Mouse (Mus musculus) layer of hippocampus, postnatal 10 days (tissue): ENCODE results near the gene Cyp11a1. TPM values are rescaled to one million over a fixed set of nuclear protein-coding genes. Genes with fewer than 3 reads are reported as not detected.

Experiments used
- DNase-seq, 2 experiments: peaks; one replicate each; pipeline ENCODE4 v3.0.0; 2021; ENCODE audit warnings: low spot score in 2 of 2
- total RNA-seq, 2 experiments: library from RNA; stranded (reverse); gene quantifications; 2 replicates each; pipeline ENCODE4 v1.2.3; 2021

Gene Cyp11a1
- total RNA-seq, 2 experiments from 2014 or later: 1.2 to 1.9 TPM

DNA sequence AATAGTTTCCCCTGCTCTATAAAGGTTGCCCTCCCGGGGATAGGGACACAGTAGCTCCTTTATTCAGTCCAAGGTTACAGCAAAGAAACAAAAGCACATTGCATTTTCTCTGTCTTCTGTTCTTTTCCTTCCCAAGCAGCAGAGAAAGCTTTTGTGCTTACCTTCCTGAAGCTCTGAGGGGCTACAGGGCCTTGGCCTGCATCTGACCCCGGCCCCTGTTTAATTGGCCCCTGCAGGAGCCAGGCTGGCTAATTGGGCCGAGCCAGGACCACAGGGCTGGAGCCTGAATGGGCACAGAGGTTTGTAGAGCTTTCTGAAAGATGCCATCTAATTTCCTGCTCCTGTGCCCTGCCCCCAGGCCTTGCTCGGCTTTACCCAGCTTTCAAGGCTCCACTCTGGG lies 34.8 kb downstream of the Cyp11a1 start:
- no peak for DNase-seq

DNA sequence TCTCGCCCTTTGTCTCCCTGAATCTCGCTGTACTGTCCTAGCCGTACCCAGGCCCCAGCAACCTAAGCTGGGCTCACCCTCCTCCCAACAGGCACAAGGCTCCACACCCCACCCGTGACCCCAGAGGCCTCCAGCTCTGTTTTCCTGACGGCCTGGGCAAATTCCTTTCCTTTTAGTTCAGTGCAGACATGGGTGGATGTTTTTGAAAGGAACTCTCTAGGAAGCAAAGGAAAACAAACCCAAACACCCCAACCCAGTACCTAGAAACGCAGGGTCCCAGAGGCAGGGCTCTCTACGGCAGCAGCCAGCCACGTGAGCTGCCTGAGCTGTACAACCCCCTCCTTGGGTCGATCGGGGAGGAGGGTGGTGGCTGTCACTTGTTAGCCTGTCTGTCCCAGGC lies 36.2 kb downstream of the Cyp11a1 start:
- no peak for DNase-seq

DNA sequence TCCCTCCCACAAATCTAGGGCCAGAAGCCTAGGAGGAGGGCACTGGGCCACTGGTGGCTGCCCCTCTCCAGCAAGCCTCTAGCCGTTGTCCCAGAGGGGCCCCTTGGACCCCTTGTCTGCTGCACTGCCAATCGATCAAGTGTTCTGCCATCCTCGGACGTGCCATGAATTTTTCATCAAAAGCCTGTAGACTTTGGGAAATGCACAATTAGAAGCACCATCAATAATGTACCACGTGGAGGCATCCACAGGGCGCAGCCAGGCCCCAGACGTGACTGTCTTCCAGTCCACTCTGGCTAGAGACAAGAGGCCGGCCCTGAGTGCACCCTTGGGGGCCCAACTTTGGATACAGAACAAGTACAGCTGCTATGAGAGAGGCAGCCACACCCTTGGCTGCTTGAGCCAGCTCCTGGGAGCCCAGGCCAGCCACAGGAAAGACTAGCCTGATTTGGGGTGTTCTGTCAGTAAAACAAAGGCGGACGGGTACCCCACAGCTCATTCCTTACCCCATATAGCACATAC lies 37.3 kb downstream of the Cyp11a1 start:
- DNase-seq: no peak

DNA sequence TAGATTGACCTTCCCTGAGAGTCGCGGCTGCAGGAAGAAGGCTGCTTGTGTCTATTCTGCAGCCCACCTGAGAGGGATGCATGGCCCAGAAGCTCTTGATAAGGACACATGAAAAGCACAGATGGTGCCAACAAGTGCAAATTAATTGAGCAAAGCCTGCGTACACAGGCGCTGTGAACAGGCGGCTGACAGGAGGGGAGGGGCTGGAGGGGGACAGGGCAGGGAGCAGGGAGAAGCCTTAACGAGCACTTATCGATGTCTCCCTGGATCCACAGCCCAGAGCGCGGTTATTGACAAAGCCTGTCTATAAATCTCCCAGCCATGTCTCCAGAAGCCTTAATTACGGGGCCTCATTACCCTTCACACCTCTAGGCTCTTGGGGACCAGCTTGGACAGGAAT lies 38.6 kb downstream of the Cyp11a1 start:
- DNase-seq: no peak

DNA sequence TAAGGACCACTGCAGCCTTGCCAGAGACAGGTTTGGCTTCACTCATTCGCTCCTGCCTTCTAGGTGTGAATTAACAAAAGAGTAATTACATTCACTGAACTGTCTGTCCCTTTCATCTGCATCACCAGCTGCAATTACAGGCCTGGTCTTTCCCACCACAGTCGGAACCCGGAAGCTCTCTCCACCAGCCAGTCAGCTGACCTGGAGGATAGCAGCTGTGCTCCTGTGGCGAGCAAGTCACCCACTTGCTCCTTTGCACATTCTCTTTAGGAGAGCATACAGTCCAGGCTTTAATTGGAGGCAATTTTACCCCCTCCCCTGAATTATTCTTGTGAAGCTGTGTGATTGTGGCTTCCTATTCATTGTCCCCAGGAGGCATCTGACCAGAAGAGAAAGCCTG lies 39.4 kb downstream of the Cyp11a1 start:
- DNase-seq: no peak

DNA sequence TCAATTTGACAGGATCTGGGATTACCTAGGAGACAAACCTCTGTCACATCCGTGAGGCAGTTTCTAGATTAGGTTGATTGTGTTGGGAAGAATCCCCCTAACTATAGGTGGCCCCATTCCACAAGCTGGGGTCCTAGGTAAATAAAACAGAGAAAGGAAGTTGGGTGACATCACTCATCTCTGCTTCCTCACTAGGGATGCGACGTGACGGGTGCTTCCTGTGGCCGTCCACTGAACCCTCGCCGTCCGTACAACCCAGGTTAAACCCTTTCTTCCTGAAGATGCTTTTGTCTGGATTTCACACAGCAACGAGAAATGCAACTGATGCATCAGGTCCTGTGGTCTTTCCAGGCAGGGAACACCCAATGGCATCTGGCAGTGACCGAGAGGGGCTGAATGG lies 40.9 kb downstream of the Cyp11a1 start:
- DNase-seq: no peak

DNA sequence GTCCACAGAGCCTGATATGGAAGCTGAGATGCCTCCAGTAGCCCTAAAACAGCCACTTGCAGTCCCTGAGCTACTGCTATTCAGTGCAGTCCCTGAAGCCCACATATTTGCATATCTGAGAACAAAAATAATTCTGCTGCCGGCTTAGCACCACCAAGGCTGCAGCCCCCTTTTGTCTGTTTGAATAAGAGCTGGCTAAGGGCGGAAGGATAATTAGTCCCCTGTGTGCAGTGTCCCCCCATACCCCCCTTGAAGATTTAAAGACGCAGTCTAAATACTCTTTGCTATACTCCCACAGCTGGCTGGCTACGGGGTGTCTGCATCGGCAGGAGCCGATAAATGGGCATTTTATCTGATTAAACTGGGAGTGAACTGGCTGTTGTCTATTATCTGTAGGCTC lies 42.4 kb downstream of the Cyp11a1 start:
- no peak for DNase-seq

DNA sequence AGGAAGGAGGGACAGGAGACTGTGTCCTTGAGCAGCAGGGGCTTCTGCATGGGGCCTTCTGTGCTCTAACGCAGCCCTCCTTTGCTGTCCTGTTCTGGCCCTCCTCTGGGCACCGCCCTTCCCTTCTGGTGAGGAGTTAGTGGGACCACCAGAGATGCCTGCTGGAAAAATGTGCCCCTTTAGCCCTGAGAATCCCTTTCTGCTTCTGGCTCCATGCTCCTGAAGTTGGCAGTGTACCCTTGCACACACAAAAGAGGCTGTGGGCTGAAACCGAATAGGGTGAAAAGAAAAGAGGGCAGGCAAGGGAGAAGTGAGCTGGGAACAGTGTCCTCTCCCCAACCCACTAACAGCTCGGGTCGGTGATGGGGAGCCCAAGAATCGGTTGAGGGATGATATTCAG lies 43.0 kb downstream of the Cyp11a1 start:
- peak; percentile 51 to 59 for DNase-seq

DNA sequence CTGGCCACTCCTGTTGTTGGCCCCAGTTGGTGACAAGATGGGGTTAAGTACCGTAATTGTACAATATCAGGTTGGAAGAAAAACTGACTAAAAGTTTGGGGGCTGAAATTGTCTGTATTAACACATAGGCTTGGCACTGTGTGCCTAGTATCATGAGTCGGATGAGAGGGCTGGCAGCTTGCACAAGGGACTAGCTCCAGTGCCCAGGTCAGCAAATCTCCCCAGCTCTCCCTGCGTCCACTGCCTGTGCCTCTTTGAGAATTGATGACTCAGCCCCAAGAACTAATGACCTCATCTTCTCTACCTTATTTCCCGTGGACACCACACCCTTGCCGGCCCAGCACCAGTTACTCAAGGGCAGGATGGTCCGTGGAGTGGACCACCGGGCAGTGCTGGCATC lies 43.6 kb downstream of the Cyp11a1 start:
- no peak for DNase-seq

DNA sequence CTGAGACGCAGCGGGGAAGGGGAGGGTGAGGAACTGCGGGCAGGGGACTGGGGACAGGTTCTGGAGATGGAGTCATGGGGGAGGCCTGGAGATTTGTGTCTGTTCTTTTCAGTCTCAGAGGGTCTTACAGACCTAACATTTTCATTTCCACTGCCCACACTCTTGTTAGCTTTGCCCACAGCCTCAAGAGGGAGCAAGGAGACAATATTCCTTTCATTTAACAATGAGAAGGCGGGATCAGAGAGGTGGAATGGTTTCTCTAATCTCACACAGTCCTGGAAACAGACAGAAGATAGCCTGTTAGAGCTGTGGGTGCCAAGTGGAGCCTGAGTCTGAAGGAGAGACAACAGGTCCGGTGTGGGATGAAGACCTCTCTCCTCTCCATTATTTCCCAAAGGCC lies 45.7 kb downstream of the Cyp11a1 start:
- DNase-seq: no peak

DNA sequence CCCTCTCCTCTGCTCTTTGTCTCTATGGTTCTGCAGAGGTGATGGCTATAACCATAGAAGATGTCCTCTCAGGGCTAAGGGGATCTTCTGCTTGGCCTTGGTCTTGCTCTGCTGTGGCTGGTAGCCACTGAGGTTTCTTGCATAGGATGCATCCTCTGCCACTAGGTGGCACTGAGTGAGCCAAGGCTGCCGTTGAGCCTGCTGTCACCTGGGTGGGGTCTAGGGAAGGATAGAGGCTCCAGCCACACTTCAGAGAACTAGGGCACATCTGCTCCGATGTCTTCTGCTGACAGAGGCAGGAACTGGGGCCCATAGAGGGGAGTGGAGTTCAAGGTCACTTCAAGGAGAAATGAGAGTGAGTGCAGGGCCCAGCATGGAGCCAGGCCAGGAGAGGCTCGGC lies 46.9 kb downstream of the Cyp11a1 start:
- DNase-seq: peak; percentile 71 to 77

DNA sequence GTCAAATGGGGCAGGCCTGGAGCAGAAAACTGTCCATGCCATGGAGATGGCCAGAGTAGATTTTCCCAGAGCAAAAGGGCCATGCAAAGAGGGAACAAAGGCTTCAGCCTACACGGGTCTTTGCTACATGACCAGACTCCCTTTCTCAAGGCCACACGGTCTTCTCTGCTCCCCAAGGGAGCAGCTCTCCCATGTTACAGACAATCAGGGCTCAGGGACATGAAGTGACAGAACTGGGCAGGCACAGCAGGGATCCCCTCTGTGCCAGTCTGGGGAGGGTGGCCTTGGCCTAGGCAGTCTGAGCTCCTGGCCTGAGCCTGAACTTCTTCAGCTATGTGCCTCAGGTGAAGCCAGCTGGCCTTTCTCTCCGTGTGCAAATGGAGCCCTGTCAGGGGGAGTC lies 47.3 kb downstream of the Cyp11a1 start:
- no peak for DNase-seq

DNA sequence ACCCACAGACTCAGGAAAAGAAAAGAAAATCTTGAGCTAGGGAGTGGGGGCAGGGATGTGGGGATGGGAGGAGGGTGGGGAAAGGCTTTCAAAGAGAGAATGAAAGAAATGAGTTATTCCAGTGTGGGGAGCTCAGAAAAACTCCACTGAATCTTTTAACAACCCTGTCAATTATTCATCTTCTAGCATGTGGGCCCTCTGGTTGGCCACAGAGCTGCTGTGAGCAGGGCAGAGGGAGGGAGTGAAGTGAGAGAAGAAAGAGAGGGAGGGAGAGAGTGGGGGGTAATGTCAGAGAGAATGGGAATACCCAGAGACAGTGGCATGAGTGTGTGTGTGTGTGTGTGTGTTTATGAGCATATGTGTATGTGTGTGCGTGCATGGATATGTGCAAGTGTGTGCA lies 47.8 kb downstream of the Cyp11a1 start:
- DNase-seq: no peak

DNA sequence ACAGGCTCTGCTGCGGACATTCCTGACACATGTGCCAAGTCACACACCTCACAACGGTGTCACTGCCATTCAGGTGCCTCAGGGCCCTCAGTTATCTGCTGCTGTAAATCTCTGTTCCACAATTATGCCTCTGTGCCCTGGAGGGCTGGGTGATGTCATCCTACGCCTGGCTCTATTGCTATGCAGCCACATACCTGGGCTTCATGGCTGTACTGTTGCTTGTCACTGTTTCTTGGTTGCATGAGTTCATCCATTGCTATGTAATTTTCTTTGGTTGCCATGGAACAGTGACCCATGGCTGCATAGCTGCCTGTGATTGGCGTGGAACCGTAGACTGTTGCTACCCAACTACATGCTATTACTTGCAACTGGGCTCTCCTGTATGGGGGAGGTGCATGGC lies 49.5 kb downstream of the Cyp11a1 start:
- no peak for DNase-seq

DNA sequence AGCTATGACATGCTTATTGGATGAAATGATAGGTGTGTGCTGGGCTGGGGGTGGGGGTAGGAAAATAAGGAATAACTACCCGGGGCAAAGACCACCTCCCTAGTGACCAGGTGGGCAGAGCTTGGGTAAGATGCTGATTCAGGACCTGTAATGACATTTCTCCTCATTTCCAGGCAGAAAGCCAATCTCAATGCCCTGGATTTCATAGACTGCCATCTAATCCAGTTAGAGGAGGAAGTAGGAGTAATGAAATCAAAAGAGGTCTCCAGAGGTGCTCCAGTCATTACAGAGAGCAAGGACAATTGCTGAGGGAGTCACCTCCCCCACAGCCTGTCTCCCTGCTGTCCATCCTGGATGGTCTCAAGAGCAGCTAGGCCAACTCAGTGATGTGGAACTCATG lies 53.7 kb downstream of the Cyp11a1 start:
- DNase-seq: no peak

DNA sequence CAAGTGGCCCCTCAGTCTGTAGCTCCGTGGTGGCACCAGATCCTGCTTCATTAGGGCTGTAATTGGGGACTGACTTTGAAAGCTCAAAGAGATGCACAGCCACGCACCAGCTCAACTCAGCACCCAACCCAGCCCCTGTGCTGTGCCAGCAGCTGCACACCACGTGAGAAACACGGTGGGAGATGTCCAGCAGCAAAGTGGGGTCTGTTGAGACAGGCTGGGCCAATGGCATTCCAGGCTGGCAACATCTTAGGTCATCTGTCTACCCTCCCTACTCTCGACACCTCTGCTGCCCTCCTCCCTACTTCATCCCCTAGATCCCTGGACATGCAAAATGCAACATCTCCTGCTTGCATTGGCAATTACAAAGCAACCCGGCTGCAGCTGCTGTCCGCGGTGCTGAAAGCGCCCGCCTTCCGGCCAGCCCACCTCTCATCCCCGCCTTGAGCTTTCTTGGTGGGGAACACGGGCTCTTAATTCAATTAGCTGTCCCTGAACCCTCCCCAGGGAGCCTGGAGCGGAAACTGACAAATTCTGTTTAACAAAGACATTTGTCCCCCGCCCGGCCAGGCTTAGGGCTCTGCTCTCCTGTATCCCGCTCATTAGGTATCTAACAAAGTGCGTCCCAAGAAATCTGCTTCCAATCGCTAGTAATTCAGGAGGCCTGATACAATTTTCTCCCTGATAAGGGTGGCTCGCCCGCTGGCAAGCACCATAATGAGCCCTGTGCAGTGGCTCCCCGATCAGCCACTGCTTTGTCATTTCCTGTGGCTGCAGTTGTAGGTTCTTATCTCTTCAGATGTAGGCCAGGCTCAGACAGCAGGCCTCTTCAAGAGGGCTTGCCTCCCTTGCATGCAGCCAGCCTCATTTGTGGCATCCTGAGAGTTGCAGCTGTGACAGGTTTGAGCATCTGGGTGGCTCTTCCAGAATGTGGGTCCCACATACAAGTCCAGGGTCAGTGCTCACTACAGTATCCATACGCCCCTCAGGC lies 54.8 kb downstream of the Cyp11a1 start:
- DNase-seq: peak in 1 of 2 experiments; percentile 65

DNA sequence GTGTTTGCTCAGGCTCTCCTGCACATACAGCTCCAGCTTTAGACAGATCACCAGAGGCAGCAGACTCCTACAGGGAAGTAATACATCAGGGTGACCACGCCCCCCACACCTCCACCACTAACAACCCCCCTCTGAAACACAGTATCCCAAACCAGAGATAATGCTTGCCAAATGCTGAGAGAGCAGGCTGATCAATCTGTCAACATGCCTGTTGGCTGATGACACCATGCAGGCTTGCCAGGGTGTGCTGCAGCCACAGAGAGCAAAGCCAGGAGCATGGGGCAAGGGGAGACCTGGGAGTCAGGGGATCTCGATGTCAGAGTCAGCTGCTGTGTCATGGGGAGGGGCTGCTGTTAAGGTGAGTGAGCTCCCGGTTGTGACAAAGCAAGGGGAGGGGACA lies 57.3 kb downstream of the Cyp11a1 start, which contains the start of gene Stra6:
Gene Stra6, plus strand, starts transcription at position 258 of the 400 bp plus-strand sequence.
- DNase-seq: peak; percentile 54 to 60

DNA sequence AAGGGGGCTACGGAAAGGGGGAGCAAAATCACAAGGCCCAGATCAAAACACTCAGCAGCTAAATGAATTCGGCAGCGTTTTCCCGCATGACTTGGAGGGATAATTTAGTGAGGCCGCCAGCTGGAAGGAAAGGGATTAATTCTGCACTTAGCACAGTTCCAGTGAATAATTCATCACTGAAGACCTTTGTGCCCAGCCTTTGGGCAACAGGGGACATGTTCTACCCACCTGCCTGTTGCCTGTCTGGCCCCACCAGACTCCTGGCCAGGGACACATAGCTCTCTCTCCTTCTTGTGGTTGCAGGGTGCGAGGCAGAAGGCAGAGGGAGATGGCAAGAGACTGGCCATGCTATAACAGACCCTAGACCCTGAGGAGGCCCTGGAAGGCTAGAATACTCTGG lies 59.3 kb downstream of the Cyp11a1 start:
- DNase-seq: no peak

DNA sequence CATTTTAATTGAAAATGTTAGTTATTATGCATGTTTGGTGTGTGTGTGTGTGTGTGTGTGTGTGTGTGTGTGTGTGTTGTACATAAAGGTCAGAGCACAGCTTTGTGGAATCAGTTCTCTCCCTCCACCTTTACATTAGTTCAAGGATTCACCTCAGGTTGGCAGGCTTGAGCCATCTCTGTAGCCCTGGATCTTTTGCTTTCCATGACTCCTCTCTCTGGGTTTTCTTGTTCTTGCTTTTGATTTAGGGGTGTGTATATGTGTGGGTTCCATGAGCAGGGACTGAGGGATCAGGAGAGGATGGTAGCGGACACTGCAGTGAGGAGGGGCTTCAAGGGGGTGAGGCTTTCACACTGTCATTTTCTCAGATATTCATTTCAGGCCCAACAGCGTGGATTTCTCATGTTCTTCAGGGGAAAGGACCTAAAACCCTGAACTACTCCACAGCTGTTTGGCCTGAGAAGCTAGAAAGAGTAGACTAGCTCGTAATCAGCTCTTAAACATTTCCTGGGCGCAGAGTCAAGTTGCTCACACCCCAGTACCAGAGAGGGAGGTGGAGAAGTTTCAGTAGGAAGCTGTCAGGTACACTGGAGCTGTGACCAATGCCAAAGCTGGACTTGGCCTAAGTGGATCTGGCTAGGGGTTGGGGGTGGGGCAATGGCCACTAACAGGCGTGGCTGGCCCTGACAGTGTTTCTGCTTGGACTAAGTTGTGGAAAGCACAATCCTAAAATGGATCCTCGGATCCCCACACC lies 59.9 kb downstream of the Cyp11a1 start:
- DNase-seq: no peak

DNA sequence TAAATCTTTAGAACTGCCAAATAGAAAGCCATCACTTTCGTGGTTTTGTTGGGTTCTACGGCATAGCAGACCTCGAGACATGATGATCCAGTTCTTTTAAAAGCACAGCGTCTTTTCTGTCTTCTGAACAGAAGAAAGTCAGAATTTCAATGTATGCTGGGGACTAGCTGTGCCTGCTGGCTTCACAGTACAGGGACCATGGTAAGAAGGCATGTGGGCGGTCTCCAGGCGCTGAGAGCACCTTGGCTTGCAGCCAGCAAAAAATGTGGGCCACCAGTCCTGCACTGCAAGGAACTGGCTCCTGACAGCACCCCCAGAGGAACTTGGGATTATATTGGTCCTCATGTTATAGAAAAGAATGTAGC lies 60.5 kb downstream of the Cyp11a1 start:
- no peak for DNase-seq

DNA sequence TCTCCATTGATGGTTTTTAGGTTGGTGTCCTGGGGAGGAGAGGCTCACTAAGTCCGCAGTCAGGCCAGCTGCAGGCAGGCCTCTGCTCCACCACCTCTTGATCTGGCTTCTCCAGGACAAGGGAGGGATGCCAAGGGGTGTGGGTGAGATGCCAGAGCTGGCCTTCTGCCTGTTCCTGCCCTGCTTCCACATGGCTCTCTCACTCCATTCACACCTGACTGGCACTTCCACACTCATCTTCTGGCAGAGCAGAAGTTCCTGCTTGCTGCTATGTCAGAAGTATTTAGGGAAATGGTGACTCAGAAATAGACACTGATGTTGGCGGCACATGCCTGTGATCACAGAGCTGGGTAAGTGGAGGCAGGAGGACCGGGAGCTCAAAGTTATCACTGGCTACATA lies 61.3 kb downstream of the Cyp11a1 start:
- DNase-seq: no peak

DNA sequence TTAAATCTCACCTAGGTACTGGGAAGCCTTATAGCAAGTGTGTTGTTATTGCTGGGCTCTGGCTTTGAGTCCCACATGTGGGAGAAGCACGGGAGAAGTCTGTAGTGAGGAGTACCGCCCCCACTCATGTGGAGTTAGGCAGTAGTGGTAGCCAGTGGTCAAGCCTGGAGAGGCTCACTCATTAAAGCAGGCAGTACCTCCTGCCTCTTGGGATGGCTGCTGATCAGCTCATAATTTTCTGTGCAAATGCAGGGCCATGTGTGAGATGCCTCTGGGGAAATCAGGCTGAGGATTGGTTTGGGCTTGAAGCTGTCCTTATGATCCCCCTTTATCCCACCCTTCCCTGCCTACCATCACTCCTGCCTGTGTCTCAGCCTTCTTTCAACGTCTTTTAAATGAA lies 68.3 kb downstream of the Cyp11a1 start:
- no peak for DNase-seq
